Mouse (Mus musculus): ENCODE measurements around the gene Sumf1. TPM values are rescaled to one million over a fixed set of nuclear protein-coding genes. Genes with fewer than 3 reads are reported as not detected.

The Sumf1 gene
- total and polyA plus RNA-seq, 2 experiments from 2014 or later, result 13.7 to 23.0 TPM

DNA sequence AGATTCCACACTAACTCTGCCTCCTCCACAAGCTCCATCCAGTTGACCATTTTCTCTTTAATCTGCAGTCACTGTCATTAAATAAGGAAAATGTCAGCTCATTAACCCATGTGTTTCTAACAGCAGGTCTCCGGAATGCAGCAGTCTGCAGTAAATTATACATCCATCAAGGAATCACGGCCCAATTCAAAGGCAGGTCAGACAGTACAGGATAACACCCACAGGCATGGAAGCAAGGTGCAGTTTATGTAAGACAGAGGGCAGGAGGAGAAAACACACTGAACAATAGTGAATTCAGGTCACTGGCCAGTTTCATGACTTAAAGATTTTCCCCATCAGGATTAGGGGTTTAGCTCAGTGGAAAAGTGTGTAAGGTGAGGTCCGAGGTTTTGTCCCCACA, 40.1 kb downstream of the Sumf1 start:
- WGBS, result 33% methylated on average over 3 of the region's 3 CpGs
- no peak overlapping the region for H3K4me2 ChIP-seq (ENCODE audit: low read depth, low read length, poor library complexity, severe bottlenecking)
- H3K27ac ChIP-seq (ENCODE audit: low read depth, low read length), result no peak overlapping the region
- H3K9ac ChIP-seq (replicated peaks; ENCODE audit: low read length, poor library complexity, severe bottlenecking), result no peak overlapping the region
- DNase-seq (ENCODE audit: low spot score) (no peak), ATAC-seq (ENCODE audit: low FRiP score) (no peak)
- H3K4me1 ChIP-seq (ENCODE audit: insufficient read depth, low read length), result no peaks in the 10 kb centered on the region
- no peak overlapping the region for H3K4me3 ChIP-seq (ENCODE audit: low read depth, low read length)
- H3K27me3 ChIP-seq (ENCODE audit: insufficient read depth, low read length), result no peaks in the 10 kb centered on the region
- no peak for TF ChIP-seq CTCF (IDR thresholded peaks at IDR 0.05)
- H3K9me3 ChIP-seq (ENCODE audit: low read length), result no peaks in the 10 kb centered on the region
- H3K36me3 ChIP-seq (ENCODE audit: insufficient read depth, low read length), result no peaks in the 10 kb centered on the region

DNA sequence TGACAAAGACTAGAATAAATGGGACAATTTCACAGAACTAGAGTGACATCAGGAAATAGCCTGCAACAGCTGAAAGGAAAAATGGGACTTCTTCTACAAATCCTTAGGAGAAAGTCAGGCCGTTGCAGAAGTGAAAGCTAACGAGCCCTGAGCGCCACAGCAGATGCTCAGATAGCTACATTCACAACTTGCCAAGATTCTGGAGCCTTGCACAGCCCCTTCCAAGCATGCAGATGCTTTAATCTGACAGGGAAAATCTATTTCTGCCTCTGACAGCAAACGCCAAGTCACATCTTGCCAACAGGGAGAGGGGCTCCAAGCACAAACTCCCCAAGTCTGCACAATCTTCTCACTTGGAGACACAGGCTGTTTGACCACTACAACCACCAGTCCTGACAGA, 42.6 kb downstream of the Sumf1 start:
- Histone ChIP-seq H3K27ac (ENCODE audit: low read depth, low read length) (no peak overlapping the region), H3K9ac (replicated peaks; ENCODE audit: low read length, poor library complexity, severe bottlenecking) (no peak overlapping the region), H3K4me1 (ENCODE audit: insufficient read depth, low read length) (no peaks in the 10 kb centered on the region), H3K27me3 (ENCODE audit: insufficient read depth, low read length) (no peaks in the 10 kb centered on the region), H3K9me3 (ENCODE audit: low read length) (no peaks in the 10 kb centered on the region), H3K36me3 (ENCODE audit: insufficient read depth, low read length) (no peaks in the 10 kb centered on the region), H3K4me2 (ENCODE audit: low read depth, low read length, poor library complexity, severe bottlenecking) (no peak overlapping the region), H3K4me3 (ENCODE audit: low read depth, low read length) (no peak overlapping the region)
- WGBS, result 55% methylated on average over 4 of the region's 4 CpGs
- peak; percentile 60 for DNase-seq (ENCODE audit: low spot score)
- ATAC-seq (ENCODE audit: low FRiP score), result no peak
- no peak for TF ChIP-seq CTCF (IDR thresholded peaks at IDR 0.05)

DNA sequence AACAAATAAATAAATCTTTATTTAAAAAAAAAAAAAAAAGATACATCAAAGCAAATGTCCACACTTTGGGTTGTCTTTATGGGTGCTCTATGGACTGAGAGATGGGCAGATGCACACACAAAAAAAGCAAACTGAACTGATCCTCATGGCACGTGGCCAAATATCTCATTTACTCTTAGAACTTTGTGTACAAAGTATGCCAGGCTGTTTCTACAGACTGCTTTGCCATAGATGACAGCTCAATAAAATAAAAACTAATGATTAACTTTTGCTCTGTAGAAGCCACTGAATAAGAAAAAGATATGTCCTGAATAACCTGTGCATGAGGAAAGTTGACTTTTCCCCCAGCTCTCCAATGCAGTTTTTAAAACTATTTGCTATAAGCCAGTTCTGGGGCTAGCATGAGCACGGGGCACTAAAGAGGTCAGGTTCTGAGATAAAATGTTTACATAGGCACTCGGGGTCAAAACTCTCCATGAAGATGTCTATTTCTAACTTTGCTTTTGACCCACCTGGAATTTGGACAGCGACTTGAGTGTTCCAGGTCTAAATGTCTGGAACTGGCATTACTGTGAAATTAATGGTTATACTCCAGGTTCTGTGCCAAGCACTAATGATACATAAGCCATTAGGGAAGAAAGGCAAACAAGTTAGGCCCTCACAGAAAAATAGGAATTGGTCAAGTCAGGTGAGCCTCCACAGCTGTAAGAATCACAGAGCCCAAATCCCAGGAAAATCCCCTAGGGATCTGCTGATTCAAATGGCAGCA, 44.5 kb downstream of the Sumf1 start:
- no peaks in the 10 kb centered on the region for H3K4me1 ChIP-seq (ENCODE audit: insufficient read depth, low read length)
- TF ChIP-seq CTCF (IDR thresholded peaks at IDR 0.05), result no peak
- H3K9me3 ChIP-seq (ENCODE audit: low read length), result no peaks in the 10 kb centered on the region
- H3K27ac ChIP-seq (ENCODE audit: low read depth, low read length), result no peak overlapping the region
- no peaks in the 10 kb centered on the region for H3K36me3 ChIP-seq (ENCODE audit: insufficient read depth, low read length)
- no peak overlapping the region for H3K9ac ChIP-seq (replicated peaks; ENCODE audit: low read length, poor library complexity, severe bottlenecking)
- no peaks in the 10 kb centered on the region for H3K27me3 ChIP-seq (ENCODE audit: insufficient read depth, low read length)
- H3K4me2 ChIP-seq (ENCODE audit: low read depth, low read length, poor library complexity, severe bottlenecking), result no peak overlapping the region
- no peak for DNase-seq (ENCODE audit: low spot score)
- no peak for ATAC-seq (ENCODE audit: low FRiP score)
- 94% methylated on average over 4 of the region's 4 CpGs for WGBS
- H3K4me3 ChIP-seq (ENCODE audit: low read depth, low read length), result no peak overlapping the region

DNA sequence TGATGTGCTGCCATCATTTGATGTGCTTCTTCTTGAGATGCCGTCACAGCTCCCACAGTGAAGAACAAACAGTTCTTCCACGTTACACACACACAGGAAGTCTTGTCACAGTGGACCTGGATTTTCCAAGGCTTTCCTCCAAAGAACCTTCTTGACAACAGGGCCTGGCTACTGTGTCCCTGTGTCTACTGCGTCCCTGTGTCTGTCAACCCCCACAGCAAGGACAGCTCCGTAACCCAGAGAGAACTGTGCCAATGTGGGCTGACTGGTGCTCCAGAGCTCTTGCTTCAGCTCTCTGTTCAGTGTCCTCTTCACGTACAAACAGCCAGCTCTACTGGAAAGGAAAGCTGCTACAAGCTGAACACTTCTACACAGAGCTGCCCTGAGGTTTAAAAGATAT, 48.4 kb downstream of the Sumf1 start:
- H3K4me1 ChIP-seq (ENCODE audit: insufficient read depth, low read length), result no peaks in the 10 kb centered on the region
- no peaks in the 10 kb centered on the region for H3K36me3 ChIP-seq (ENCODE audit: insufficient read depth, low read length)
- TF ChIP-seq CTCF (IDR thresholded peaks at IDR 0.05), result no peak
- no peak overlapping the region for H3K4me3 ChIP-seq (ENCODE audit: low read depth, low read length)
- H3K27ac ChIP-seq (ENCODE audit: low read depth, low read length), result no peak overlapping the region
- no peak overlapping the region for H3K9ac ChIP-seq (replicated peaks; ENCODE audit: low read length, poor library complexity, severe bottlenecking)
- ATAC-seq (ENCODE audit: low FRiP score), result no peak
- H3K4me2 ChIP-seq (ENCODE audit: low read depth, low read length, poor library complexity, severe bottlenecking), result no peak overlapping the region
- no peaks in the 10 kb centered on the region for H3K27me3 ChIP-seq (ENCODE audit: insufficient read depth, low read length)
- WGBS, result 82% methylated on average over 5 of the region's 5 CpGs
- DNase-seq (ENCODE audit: low spot score), result no peak
- no peaks in the 10 kb centered on the region for H3K9me3 ChIP-seq (ENCODE audit: low read length)

DNA sequence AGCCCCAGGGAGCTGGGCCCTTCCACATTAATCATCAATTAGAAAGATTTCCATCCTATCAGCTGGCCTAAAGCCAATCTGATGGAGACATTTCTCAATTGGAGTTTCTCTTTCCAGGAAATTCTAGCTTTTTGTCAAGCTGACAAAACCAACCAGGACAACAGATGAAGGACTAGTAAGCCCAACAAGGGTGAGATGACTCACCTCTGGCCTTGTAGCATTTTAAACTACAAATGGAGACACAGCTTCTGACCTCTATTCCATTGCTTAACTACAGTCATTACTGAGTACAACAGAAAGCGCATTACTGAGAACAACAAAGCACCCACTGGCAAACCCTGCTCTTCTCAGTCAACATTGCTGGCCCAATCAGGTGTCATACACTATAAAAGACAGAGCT, 49.1 kb downstream of the Sumf1 start:
- H3K9me3 ChIP-seq (ENCODE audit: low read length), result no peaks in the 10 kb centered on the region
- ATAC-seq (ENCODE audit: low FRiP score), result no peak
- TF ChIP-seq CTCF (IDR thresholded peaks at IDR 0.05), result no peak

DNA sequence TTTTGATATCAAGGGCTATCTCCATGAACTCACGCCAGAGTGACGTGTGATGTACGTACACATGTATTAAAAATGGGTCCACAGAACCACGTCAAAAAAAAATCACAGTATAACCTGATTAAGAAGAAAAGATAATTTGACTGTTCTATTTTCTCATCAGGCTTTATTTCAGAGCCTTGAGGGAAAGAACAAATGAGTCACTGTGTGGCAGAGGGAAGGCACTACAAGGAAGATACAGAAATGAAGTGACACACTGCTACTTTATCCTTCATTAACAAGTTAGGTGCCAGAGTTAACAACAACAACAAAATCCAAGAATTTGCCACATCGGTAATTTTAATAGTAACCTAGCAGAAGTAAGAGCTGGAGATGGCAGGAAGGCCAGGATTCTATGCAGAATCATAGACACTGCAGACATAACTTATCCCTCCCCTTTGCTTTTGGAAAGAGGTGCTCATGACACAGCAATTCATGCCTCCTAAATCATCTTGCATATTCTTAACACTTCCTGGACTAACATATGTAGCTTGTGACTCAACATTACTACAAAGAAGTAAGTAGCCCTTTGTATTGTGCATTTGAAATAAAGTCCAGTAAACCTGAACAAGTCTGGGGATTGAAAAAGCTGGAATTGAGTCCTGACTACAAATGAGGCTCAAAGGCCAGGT, 53.0 kb downstream of the Sumf1 start:
- TF ChIP-seq CTCF (IDR thresholded peaks at IDR 0.05), result no peak
- 95% methylated on average over 5 of the region's 5 CpGs for WGBS
- Histone ChIP-seq H3K27me3 (ENCODE audit: insufficient read depth, low read length) (no peaks in the 10 kb centered on the region), H3K9ac (replicated peaks; ENCODE audit: low read length, poor library complexity, severe bottlenecking) (no peak overlapping the region), H3K4me2 (ENCODE audit: low read depth, low read length, poor library complexity, severe bottlenecking) (no peak overlapping the region), H3K9me3 (ENCODE audit: low read length) (no peaks in the 10 kb centered on the region), H3K36me3 (ENCODE audit: insufficient read depth, low read length) (no peaks in the 10 kb centered on the region), H3K4me1 (ENCODE audit: insufficient read depth, low read length) (no peaks in the 10 kb centered on the region), H3K4me3 (ENCODE audit: low read depth, low read length) (no peak overlapping the region), H3K27ac (ENCODE audit: low read depth, low read length) (no peak overlapping the region)
- ATAC-seq (ENCODE audit: low FRiP score), result no peak
- DNase-seq (ENCODE audit: low spot score), result no peak

More for the DNA sequence above, 49.1 kb downstream of the Sumf1 start:
- no peak overlapping the region for H3K4me3 ChIP-seq (ENCODE audit: low read depth, low read length)
- no peaks in the 10 kb centered on the region for H3K27me3 ChIP-seq (ENCODE audit: insufficient read depth, low read length)
- H3K36me3 ChIP-seq (ENCODE audit: insufficient read depth, low read length), result no peaks in the 10 kb centered on the region
- 90% methylated on average over 1 of the region's 1 CpGs for WGBS
- no peak for DNase-seq (ENCODE audit: low spot score)
- H3K4me2 ChIP-seq (ENCODE audit: low read depth, low read length, poor library complexity, severe bottlenecking), result no peak overlapping the region
- no peak overlapping the region for H3K27ac ChIP-seq (ENCODE audit: low read depth, low read length)
- no peaks in the 10 kb centered on the region for H3K4me1 ChIP-seq (ENCODE audit: insufficient read depth, low read length)
- no peak overlapping the region for H3K9ac ChIP-seq (replicated peaks; ENCODE audit: low read length, poor library complexity, severe bottlenecking)
